Mouse (Mus musculus): Measurements from ENCODE around the gene Cfap45. TPM values are rescaled to one million over a fixed set of nuclear protein-coding genes. Genes with fewer than 3 reads are reported as not detected.

Gene Cfap45
- polyA plus RNA-seq, 1 experiment, result 0.20 TPM

DNA sequence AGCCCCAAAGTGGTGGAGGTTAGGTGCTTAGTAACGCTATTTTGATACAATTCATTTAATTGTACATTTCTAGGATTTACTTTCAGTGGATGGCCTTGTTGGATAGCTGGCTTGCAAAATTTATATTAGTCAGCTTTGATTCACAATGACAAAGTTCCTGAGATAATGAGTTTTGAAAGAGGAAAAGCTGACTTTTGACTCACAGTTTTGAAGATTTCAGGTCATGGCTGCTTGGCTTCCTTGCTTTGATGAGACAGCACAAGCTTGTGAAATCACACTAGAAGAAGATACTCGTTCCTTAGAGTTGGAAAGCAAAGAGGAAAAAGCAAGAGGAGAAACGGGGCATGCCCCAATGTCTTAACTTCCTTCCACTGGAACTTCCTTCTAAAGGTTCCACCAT, 45.5 kb downstream of the Cfap45 start:
- peaks cover 10% of the 10 kb centered on the region for H3K4me1 ChIP-seq (ENCODE audit: control insufficient read depth, insufficient read depth, insufficient read length)
- no peak overlapping the region for H3K27ac ChIP-seq (ENCODE audit: insufficient read depth, low read length)
- H3K36me3 ChIP-seq (ENCODE audit: control insufficient read depth, insufficient read depth, low read length), result no peaks in the 10 kb centered on the region
- DNase-seq (ENCODE audit: low read depth in 1 of 2, low spot score in 2 of 2), result no peak
- 36% methylated on average over 3 of the region's 3 CpGs for WGBS
- H3K4me3 ChIP-seq (ENCODE audit: extremely low read depth, insufficient read depth, insufficient read length), result no peak overlapping the region
- H3K27me3 ChIP-seq (ENCODE audit: control insufficient read depth, insufficient read depth, low read length), result peaks cover 18% of the 10 kb centered on the region
- TF ChIP-seq CTCF (IDR thresholded peaks at IDR 0.05; ENCODE audit: extremely low read depth, insufficient read depth, insufficient read length, insufficient replicate concordance) (no peak), POLR2A (IDR thresholded peaks at IDR 0.05; ENCODE audit: low read depth, low read length) (no peak)

DNA sequence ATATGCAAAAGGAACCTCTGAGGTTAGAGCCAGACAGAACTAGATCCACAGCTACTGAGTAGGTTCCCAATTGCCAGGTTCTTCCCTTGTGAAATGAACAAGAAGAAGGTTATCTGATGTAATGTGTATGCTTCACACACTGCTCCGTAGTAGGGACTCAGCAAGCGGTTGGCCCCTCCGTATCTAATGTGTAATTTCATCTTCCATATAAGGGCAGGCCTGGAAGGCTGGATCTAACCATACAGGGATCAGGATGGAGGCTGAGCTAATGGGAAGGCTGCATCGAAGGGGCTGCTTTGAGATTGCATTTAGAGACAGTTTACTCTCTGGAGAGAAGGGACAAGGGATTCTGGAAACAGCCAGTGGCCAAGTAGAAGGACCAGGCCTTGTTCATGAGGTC, 47.2 kb downstream of the Cfap45 start:
- no peak overlapping the region for H3K27ac ChIP-seq (ENCODE audit: insufficient read depth, low read length)
- H3K36me3 ChIP-seq (ENCODE audit: control insufficient read depth, insufficient read depth, low read length), result no peaks in the 10 kb centered on the region
- WGBS, result 79% methylated on average over 4 of the region's 4 CpGs
- TF ChIP-seq CTCF (IDR thresholded peaks at IDR 0.05; ENCODE audit: extremely low read depth, insufficient read depth, insufficient read length, insufficient replicate concordance), result no peak
- no peak for TF ChIP-seq POLR2A (IDR thresholded peaks at IDR 0.05; ENCODE audit: low read depth, low read length)
- DNase-seq (ENCODE audit: low read depth in 1 of 2, low spot score in 2 of 2), result no peak
- H3K27me3 ChIP-seq (ENCODE audit: control insufficient read depth, insufficient read depth, low read length), result peaks cover 7% of the 10 kb centered on the region; the same call in 1 of the 2 replicates
- peaks cover 4% of the 10 kb centered on the region; the same call in 1 of the 2 replicates for H3K4me1 ChIP-seq (ENCODE audit: control insufficient read depth, insufficient read depth, insufficient read length)
- H3K4me3 ChIP-seq (ENCODE audit: extremely low read depth, insufficient read depth, insufficient read length), result no peak overlapping the region

DNA sequence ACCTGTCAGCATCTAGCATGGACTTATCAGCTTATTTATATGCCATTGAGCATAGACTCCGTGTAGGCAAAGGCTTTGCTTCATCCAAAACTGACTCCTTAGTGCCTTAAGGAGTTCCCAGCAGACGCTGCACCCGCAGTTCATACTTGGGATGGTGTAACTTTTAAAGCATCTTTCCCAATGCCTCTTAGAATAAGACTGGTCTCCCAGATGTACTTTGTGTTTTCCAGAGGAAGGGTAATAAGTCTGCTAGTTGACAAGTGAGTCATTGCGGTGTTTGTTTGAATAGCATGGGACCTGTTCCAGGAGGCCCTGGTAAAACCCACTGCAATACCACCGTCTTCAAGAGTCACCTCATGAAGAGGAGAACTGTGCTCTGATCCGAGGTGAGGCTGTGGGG, 59.5 kb downstream of the Cfap45 start:
- no peak overlapping the region for H3K4me3 ChIP-seq (ENCODE audit: extremely low read depth, insufficient read depth, insufficient read length)
- TF ChIP-seq CTCF (IDR thresholded peaks at IDR 0.05; ENCODE audit: extremely low read depth, insufficient read depth, insufficient read length, insufficient replicate concordance) (no peak), POLR2A (IDR thresholded peaks at IDR 0.05; ENCODE audit: low read depth, low read length) (no peak)
- no peaks in the 10 kb centered on the region for H3K27me3 ChIP-seq (ENCODE audit: control insufficient read depth, insufficient read depth, low read length)
- no peaks in the 10 kb centered on the region for H3K4me1 ChIP-seq (ENCODE audit: control insufficient read depth, insufficient read depth, insufficient read length)
- no peak for DNase-seq (ENCODE audit: low read depth in 1 of 2, low spot score in 2 of 2)
- H3K27ac ChIP-seq (ENCODE audit: insufficient read depth, low read length), result no peak overlapping the region
- no peaks in the 10 kb centered on the region for H3K36me3 ChIP-seq (ENCODE audit: control insufficient read depth, insufficient read depth, low read length)
- WGBS, result 85% methylated on average over 6 of the region's 6 CpGs

DNA sequence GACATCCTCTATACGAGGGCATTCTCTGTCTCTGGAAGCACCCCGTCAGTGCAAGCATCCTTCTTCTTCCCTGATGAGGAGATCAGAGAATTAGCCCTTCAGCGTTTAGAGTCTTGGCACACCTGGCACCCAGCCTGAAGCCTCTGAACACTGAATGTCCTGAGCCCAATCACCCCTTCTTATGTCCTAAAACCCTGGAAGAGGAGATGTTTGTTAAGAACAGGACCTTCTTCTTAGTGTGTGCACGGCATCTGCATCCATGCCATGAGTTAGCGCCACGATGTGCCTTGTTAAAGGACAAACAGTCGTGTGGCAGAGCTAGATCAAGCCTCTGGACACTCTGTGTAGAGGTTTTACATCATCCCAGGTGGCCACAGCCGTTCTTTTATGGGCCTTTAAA, 61.8 kb downstream of the Cfap45 start:
- no peaks in the 10 kb centered on the region for H3K4me1 ChIP-seq (ENCODE audit: control insufficient read depth, insufficient read depth, insufficient read length)
- H3K27ac ChIP-seq (ENCODE audit: insufficient read depth, low read length), result no peak overlapping the region
- H3K4me3 ChIP-seq (ENCODE audit: extremely low read depth, insufficient read depth, insufficient read length), result no peak overlapping the region
- no peaks in the 10 kb centered on the region for H3K27me3 ChIP-seq (ENCODE audit: control insufficient read depth, insufficient read depth, low read length)
- no peak for DNase-seq (ENCODE audit: low read depth in 1 of 2, low spot score in 2 of 2)
- WGBS, result 88% methylated on average over 8 of the region's 8 CpGs
- no peaks in the 10 kb centered on the region for H3K36me3 ChIP-seq (ENCODE audit: control insufficient read depth, insufficient read depth, low read length)
- TF ChIP-seq POLR2A (IDR thresholded peaks at IDR 0.05; ENCODE audit: low read depth, low read length), result no peak
- no peak for TF ChIP-seq CTCF (IDR thresholded peaks at IDR 0.05; ENCODE audit: extremely low read depth, insufficient read depth, insufficient read length, insufficient replicate concordance)

DNA sequence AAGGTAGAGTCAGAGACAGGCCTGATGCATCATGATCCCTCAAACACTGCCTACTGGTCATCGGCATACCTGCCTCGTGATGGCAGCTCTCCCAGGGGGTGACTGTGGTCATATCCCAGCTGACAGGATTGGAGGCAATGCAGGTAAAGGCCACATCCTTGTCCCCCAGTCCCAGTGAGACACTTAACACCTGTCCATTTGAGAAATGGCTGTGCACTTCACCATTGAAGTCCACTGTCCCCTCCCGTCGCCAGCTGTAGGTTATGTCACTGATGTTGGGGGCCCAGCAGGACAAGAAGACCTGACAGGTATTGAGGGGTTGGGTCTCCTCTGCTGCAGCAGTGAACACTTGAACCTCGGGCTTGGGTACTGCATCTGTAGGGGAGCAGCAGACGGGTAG, 63.7 kb downstream of the Cfap45 start:
- TF ChIP-seq POLR2A (IDR thresholded peaks at IDR 0.05; ENCODE audit: low read depth, low read length), result no peak
- TF ChIP-seq CTCF (IDR thresholded peaks at IDR 0.05; ENCODE audit: extremely low read depth, insufficient read depth, insufficient read length, insufficient replicate concordance), result no peak
- 92% methylated on average over 6 of the region's 6 CpGs for WGBS
- no peak for DNase-seq (ENCODE audit: low read depth in 1 of 2, low spot score in 2 of 2)
- H3K27ac ChIP-seq (ENCODE audit: insufficient read depth, low read length), result no peak overlapping the region
- H3K4me1 ChIP-seq (ENCODE audit: control insufficient read depth, insufficient read depth, insufficient read length), result no peaks in the 10 kb centered on the region; the same call in 1 of the 2 replicates
- no peaks in the 10 kb centered on the region for H3K36me3 ChIP-seq (ENCODE audit: control insufficient read depth, insufficient read depth, low read length)
- no peak overlapping the region for H3K4me3 ChIP-seq (ENCODE audit: extremely low read depth, insufficient read depth, insufficient read length)
- no peaks in the 10 kb centered on the region for H3K27me3 ChIP-seq (ENCODE audit: control insufficient read depth, insufficient read depth, low read length)

DNA sequence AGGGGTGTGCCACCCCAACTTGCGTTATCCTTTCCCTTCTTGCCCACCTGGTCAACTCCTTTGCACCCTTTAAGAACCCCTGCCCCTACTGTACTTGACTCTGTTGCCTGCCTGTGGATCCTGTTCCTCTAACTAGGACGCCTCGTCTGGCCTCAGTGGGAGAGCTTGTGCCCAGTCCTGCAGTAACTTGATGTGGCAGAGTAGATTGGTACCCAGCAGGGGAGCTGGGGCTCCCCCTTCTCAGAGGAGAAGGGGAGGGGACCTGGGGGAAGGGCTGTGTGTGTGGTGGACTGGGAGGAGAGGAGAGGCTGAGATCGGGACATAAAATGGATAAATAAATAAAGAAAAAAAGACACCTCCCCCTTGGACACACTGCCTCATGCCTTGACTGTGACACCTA, 64.4 kb downstream of the Cfap45 start:
- no peaks in the 10 kb centered on the region for H3K36me3 ChIP-seq (ENCODE audit: control insufficient read depth, insufficient read depth, low read length)
- no peak for TF ChIP-seq POLR2A (IDR thresholded peaks at IDR 0.05; ENCODE audit: low read depth, low read length)
- TF ChIP-seq CTCF (IDR thresholded peaks at IDR 0.05; ENCODE audit: extremely low read depth, insufficient read depth, insufficient read length, insufficient replicate concordance), result no peak
- no peak overlapping the region for H3K4me3 ChIP-seq (ENCODE audit: extremely low read depth, insufficient read depth, insufficient read length)
- no peak overlapping the region for H3K27ac ChIP-seq (ENCODE audit: insufficient read depth, low read length)
- DNase-seq (ENCODE audit: low read depth in 1 of 2, low spot score in 2 of 2), result no peak
- H3K4me1 ChIP-seq (ENCODE audit: control insufficient read depth, insufficient read depth, insufficient read length), result no peaks in the 10 kb centered on the region; the same call in 1 of the 2 replicates
- no peaks in the 10 kb centered on the region for H3K27me3 ChIP-seq (ENCODE audit: control insufficient read depth, insufficient read depth, low read length)
- 82% methylated on average over 4 of the region's 4 CpGs for WGBS

DNA sequence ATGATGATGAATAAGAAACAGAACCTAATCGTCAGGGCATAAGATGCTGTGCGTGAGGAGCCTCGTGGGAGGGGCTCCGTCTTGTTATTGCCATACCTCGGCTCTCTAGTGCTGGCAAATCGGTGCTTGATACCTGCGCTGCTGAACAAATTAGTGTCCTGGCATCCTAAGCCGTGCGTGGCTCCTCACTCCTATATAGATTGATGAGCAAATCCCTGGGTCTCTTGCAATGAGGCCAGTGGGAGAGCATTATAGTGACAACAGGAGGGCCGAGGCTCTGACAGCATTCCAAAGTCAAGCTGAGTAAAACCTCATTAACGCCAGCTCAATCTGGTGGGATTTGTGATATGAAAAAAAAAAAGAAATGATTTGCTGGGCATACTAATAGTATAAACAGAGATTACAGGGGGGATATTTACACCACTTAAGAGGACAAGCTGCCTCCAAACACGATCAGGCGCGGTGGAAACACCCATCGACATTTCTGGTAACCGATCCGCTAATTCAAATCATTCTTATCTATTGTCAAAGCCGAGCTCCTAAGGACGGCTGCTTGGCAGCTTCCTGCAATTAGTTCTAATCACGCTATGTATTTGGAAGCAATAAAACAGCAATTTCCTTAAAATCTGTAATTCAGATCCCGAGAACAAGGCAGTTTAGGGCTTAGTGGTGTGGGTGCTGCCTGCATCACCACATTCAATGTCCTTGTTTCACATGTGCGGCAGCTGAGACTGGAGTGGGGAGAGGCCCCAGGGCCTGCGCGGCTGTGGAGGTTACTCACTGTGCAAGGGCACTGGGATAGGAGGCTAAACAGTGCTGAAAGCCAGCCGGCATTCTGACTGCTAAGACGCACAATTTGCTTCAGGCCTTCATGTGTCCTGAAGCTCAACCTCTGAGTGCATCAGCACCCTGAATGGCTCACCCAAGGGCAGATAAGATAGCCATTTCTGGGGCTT, 65.3 kb downstream of the Cfap45 start:
- no peak for DNase-seq (ENCODE audit: low read depth in 1 of 2, low spot score in 2 of 2)
- no peaks in the 10 kb centered on the region; the same call in 1 of the 2 replicates for H3K4me1 ChIP-seq (ENCODE audit: control insufficient read depth, insufficient read depth, insufficient read length)
- H3K27me3 ChIP-seq (ENCODE audit: control insufficient read depth, insufficient read depth, low read length), result no peaks in the 10 kb centered on the region
- WGBS, result 86% methylated on average over 26 of the region's 26 CpGs
- H3K4me3 ChIP-seq (ENCODE audit: extremely low read depth, insufficient read depth, insufficient read length), result no peak overlapping the region
- TF ChIP-seq POLR2A (IDR thresholded peaks at IDR 0.05; ENCODE audit: low read depth, low read length) (no peak), CTCF (IDR thresholded peaks at IDR 0.05; ENCODE audit: extremely low read depth, insufficient read depth, insufficient read length, insufficient replicate concordance) (no peak)
- H3K27ac ChIP-seq (ENCODE audit: insufficient read depth, low read length), result no peak overlapping the region
- H3K36me3 ChIP-seq (ENCODE audit: control insufficient read depth, insufficient read depth, low read length), result no peaks in the 10 kb centered on the region
